Mouse (Mus musculus) hindbrain, embryonic 16.5 days (tissue): ENCODE data around the gene Rimklb. TPM values are rescaled to one million over a fixed set of nuclear protein-coding genes. Genes with fewer than 3 reads are reported as not detected.

Experiments
- ATAC-seq: fragments of 200-750 bp; cut with Nextera tagmentation; 2 replicates; pipeline ENCODE4 v1.8.0; 2017; ENCODE audit warnings: moderate TSS enrichment, moderate library complexity
- H3K27ac ChIP-seq: fragments of 300-500 bp; sonication (generic); 2 replicates; pipeline ENCODE4 v1.5.1; 2014; ENCODE audit warnings: low read depth, mild to moderate bottlenecking, control low read depth, low read length, moderate library complexity
- H3K27me3 ChIP-seq: fragments of 300-500 bp; sonication (generic); replicated peaks from 2 replicates; pipeline ENCODE4 v1.6.1; 2014; ENCODE audit warnings: low read length; ENCODE audit not compliant: control insufficient read depth, insufficient read depth
- H3K36me3 ChIP-seq: fragments of 300-500 bp; sonication (generic); 2 replicates; pipeline ENCODE4 v1.6.1; 2014; ENCODE audit warnings: mild to moderate bottlenecking, low read length, moderate library complexity, mixed read lengths; ENCODE audit not compliant: control insufficient read depth, insufficient read depth
- H3K4me1 ChIP-seq: fragments of 300-500 bp; sonication (generic); 2 replicates; pipeline ENCODE4 v1.6.1; 2014; ENCODE audit warnings: low read depth, low read length; ENCODE audit not compliant: control insufficient read depth, insufficient read depth
- H3K4me2 ChIP-seq: fragments of 300-500 bp; sonication (generic); 2 replicates; pipeline ENCODE4 v1.6.1; 2014; ENCODE audit warnings: mild to moderate bottlenecking, low read length, control low read depth, moderate library complexity
- H3K4me3 ChIP-seq: fragments of 300-500 bp; sonication (generic); 2 replicates; pipeline ENCODE4 v1.5.1; 2014; ENCODE audit warnings: mild to moderate bottlenecking, low read length, control low read depth, moderate library complexity
- H3K9ac ChIP-seq: fragments of 300-500 bp; sonication (generic); 2 replicates; pipeline ENCODE4 v1.6.1; 2014; ENCODE audit warnings: low read depth, mild to moderate bottlenecking, control low read depth, low read length, moderate library complexity
- H3K9me3 ChIP-seq: fragments of 300-500 bp; sonication (generic); 2 replicates; pipeline ENCODE4 v1.6.1; 2014; ENCODE audit warnings: mild to moderate bottlenecking, low read length, moderate library complexity; ENCODE audit not compliant: control insufficient read depth
- WGBS: fragments of 180-500 bp; shearing (Covaris S2); extraction: QIAGEN DNeasy Blood & Tissue Kit; methylation state at CpG from one replicate; pipeline ENCODE4 v1.1.7; 2014; 5-methylcytosine and 5-hydroxymethylcytosine counted together
- polyA plus RNA-seq: library from polyadenylated mRNA; unstranded; fragments of >200 nt; fragmentation: Nextera tagmentation; extraction: Ambion mirVana; gene quantifications from 2 replicates; pipeline ENCODE4 v1.2.1, GENCODE M21; 2015

Rimklb gene
- polyA plus RNA-seq, 1 experiment from 2014 or later = 105 TPM

GRCm38 (mm10) chr6:122512914-122513878 is 14.6 kb upstream of the Rimklb start:
- no peak for ATAC-seq
- H3K27me3 ChIP-seq = no peaks in the 10 kb centered on the region
- 75% methylated on average over 10 of the region's 12 CpGs for WGBS
- H3K27ac ChIP-seq = no peak overlapping the region
- H3K4me3 ChIP-seq = no peak overlapping the region
- no peaks in the 10 kb centered on the region for H3K36me3 ChIP-seq
- no peak overlapping the region for H3K9ac ChIP-seq
- H3K9me3 ChIP-seq = no peaks in the 10 kb centered on the region
- H3K4me1 ChIP-seq = no peaks in the 10 kb centered on the region
- no peak overlapping the region for H3K4me2 ChIP-seq

- Histone ChIP-seq H3K36me3 (no peaks in the 10 kb centered on the region), H3K27me3 (no peaks in the 10 kb centered on the region), H3K27ac (no peak overlapping the region), H3K4me3 (no peak overlapping the region), H3K9me3 (no peaks in the 10 kb centered on the region), H3K4me1 (no peaks in the 10 kb centered on the region), H3K4me2 (no peak overlapping the region), H3K9ac (no peak overlapping the region)
- no peak for ATAC-seq
- 81% methylated on average over 8 of the region's 8 CpGs for WGBS
Observed at GRCm38 (mm10) chr6:122508494-122508893, 9.9 kb upstream of the Rimklb start.

GRCm38 (mm10) chr6:122505545-122505944 is 7.0 kb upstream of the Rimklb start, which contains the start of gene Mfap5:
TSS of gene Mfap5 (plus strand) at chr6:122505845.
- Histone ChIP-seq H3K9ac (no peak within 1 kb of the TSS), H3K36me3 (no peaks in the 10 kb centered on the region), H3K9me3 (no peaks in the 10 kb centered on the region), H3K27ac (no peak within 1 kb of the TSS), H3K4me1 (no peaks in the 10 kb centered on the region), H3K27me3 (no peaks in the 10 kb centered on the region), H3K4me2 (no peak within 1 kb of the TSS), H3K4me3 (no peak within 1 kb of the TSS)
- WGBS = 87% methylated on average over 3 of the region's 3 CpGs
- no peak for ATAC-seq

DNA sequence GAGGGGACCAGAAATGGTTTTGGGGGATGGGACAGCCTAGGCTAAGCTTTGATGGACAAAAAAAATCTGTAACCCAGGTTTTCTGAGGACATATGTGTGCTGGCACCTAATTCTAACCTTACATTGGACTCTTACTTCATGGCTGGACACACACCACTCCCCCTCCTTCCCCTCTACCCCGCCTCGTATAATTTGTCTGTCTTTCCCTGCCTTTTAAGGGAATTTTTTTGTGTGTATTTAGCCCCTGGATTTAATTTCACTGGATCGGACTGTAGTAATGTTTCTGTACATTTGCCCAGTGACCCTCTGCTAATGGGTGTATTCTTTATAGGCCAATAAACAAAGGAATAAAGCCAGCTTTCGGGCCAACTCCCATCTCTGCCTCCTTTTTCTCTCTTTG is 6.5 kb upstream of the Rimklb start:
- no peak overlapping the region for H3K4me2 ChIP-seq
- H3K27me3 ChIP-seq = no peaks in the 10 kb centered on the region
- H3K4me3 ChIP-seq = no peak overlapping the region
- no peaks in the 10 kb centered on the region for H3K9me3 ChIP-seq
- H3K9ac ChIP-seq = no peak overlapping the region
- ATAC-seq = no peak
- WGBS = 79% methylated on average over 4 of the region's 4 CpGs
- H3K27ac ChIP-seq = no peak overlapping the region
- no peaks in the 10 kb centered on the region for H3K36me3 ChIP-seq
- H3K4me1 ChIP-seq = no peaks in the 10 kb centered on the region

DNA sequence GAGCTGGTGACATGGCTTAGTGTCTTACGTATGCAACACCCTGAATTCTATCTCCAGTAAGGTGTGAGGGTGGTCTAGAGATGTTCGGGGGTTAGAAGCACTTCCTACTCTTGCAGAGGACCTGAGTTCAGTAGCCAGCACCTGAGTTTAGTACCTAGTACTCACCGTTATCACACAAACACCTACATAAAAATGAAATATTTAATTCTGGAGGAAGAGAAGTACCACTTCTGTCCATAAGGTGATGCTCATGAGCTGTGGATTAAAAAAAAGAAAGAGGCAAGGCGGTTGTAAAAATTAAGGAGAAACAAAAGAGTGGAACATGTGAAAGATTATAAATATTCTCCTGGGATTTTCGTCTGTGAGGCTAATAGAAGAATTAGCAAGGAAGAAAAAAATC is 2.1 kb downstream of the Rimklb start:
- ATAC-seq = no peak
- Histone ChIP-seq H3K9me3 (no peaks in the 10 kb centered on the region), H3K4me2 (no peak overlapping the region), H3K27ac (peak overlapping the region; percentile 46; the same call in 1 of the 2 replicates), H3K4me1 (peaks cover 15% of the 10 kb centered on the region), H3K9ac (no peak overlapping the region), H3K4me3 (no peak overlapping the region), H3K36me3 (no peaks in the 10 kb centered on the region), H3K27me3 (no peaks in the 10 kb centered on the region)
- 32% methylated on average over 5 of the region's 5 CpGs for WGBS

DNA sequence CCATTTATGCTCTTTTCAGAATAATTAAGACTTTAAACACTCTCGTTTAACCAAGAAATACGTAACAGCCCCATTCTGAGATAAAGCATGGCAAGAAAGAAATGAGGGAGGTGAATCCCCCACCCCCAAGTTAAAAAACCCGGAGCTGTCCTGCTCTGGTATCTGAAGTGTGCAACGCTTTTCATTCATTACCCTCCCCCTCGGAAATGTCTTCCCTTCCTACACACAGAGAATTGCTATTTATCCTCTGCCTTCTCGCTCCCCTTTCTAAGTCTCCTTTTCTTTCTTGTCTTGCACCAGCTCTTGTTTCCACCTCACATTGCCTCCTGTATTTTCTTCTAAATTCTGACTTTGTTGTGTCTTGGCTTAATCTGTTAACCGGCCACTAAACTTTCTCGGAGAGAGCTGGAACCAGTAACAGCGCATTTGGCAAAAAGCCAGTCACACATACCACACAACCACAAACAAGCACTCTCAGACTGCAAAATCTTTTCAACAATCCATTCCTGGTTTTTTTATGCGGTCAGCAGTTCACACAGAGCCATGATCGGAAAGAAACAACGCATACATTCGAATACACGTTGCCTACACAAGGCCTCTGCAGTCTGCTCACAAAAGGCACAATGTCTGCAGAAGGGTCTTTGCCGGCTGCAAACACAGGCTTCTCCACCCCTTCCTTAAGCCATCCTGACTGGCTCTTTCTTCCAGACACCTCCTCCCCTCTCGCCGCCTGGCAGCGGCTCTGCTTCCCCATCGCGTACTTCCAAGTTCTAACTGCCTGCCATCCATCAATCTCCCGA is 3.3 kb downstream of the Rimklb start:
- peak; percentile 76 for ATAC-seq

GRCm38 (mm10) chr6:122493799-122494472 is 4.6 kb downstream of the Rimklb start:
- peak overlapping the region; percentile 49 for H3K27ac ChIP-seq
- H3K27me3 ChIP-seq = no peaks in the 10 kb centered on the region
- no peak overlapping the region for H3K4me3 ChIP-seq
- H3K36me3 ChIP-seq = no peaks in the 10 kb centered on the region
- peaks cover 15% of the 10 kb centered on the region for H3K4me1 ChIP-seq
- no peak overlapping the region for H3K4me2 ChIP-seq
- no peaks in the 10 kb centered on the region for H3K9me3 ChIP-seq
- no peak for ATAC-seq
- 26% methylated on average over 6 of the region's 6 CpGs for WGBS
- no peak overlapping the region for H3K9ac ChIP-seq

More for the DNA sequence above, 3.3 kb downstream of the Rimklb start:
- H3K27me3 ChIP-seq = no peaks in the 10 kb centered on the region
- 9% methylated on average over 21 of the region's 21 CpGs for WGBS
- H3K4me1 ChIP-seq = peaks cover 15% of the 10 kb centered on the region
- H3K9ac ChIP-seq = 0 out of 2 replicates have a peak overlapping the region, but pooled peaks have one; percentile 8
- H3K9me3 ChIP-seq = no peaks in the 10 kb centered on the region
- peak overlapping the region; percentile 22 for H3K4me2 ChIP-seq
- H3K4me3 ChIP-seq = no peak overlapping the region
- no peaks in the 10 kb centered on the region for H3K36me3 ChIP-seq
- H3K27ac ChIP-seq = peak overlapping the region; percentile 49

GRCm38 (mm10) chr6:122492479-122492878 is 6.1 kb downstream of the Rimklb start:
- WGBS = 23% methylated on average over 6 of the region's 6 CpGs
- Histone ChIP-seq H3K9ac (no peak overlapping the region), H3K4me1 (peaks cover 15% of the 10 kb centered on the region), H3K9me3 (no peaks in the 10 kb centered on the region), H3K27ac (no peak overlapping the region), H3K36me3 (no peaks in the 10 kb centered on the region), H3K27me3 (no peaks in the 10 kb centered on the region), H3K4me3 (no peak overlapping the region), H3K4me2 (no peak overlapping the region)
- ATAC-seq = no peak
